9 mouse cellular contexts compared by ENCODE assay signal in the genomic region with DNA sequence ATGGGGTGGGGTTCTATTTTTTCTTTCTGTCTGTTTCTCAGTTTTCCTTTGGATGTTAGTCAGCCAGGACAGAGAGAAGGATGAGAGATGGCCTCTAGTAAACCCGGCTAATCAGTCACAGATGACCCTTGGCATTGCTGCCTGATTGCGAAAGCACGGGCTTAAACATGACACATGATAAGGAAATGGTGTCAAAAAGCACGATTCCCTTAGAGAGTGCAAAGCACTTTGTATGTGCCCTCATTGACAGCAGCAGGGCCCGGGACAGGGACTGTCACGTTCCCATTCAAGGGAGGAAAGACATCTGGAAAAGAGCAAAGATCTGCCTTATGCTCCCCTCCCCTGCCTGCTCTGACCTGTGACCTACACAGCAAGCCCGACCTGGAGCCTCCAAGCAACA.
DNase-seq lines count a peak whose midpoint lies in the region; ATAC-seq and TF ChIP-seq lines count a peak whose summit lies in the region.
"Had no signal": no experiment of that assay in that cellular context is flagged by ENCODE, and none has a peak within 500 bp of the region (broad histone marks: within the 10 kb centered on the region; RNA-seq: fewer than 3 reads in every experiment).

No protein-coding gene starts in this region.

- H3K4me2 ChIP-seq in liver, postnatal 0 days (ENCODE audit: low read depth, low read length): no peak overlapping the region; the same call in 1 of the 2 replicates
- H3K4me2 ChIP-seq: neural tube, embryonic 13.5 days had no signal

- peak; percentile 92 for ATAC-seq in liver, postnatal 0 days
- no peak for ATAC-seq in inflammation-experienced regulatory T-cells, adult 6 months

- H3K9ac ChIP-seq in liver, postnatal 0 days (replicated peaks): 0 out of 2 replicates have a peak overlapping the region, but pooled peaks have one; percentile 11
- H3K9ac ChIP-seq: neural tube, embryonic 13.5 days had no signal

- intact Hi-C loops in heart, postnatal 25 days (cut with DNase I): loop anchor here (5.0 kb wide), 1 partner anchor 45 kb away; no protein-coding TSS in a partner anchor

- TF ChIP-seq CTCF in liver, postnatal 0 days (IDR thresholded peaks at IDR 0.05; ENCODE audit: low read depth): no peak

- TF ChIP-seq EP300 in liver, postnatal 0 days (IDR thresholded peaks at IDR 0.05; ENCODE audit: low read depth): peak; percentile 77

- H3K27ac ChIP-seq in liver, postnatal 0 days (ENCODE audit: low read depth): peak overlapping the region; percentile 88
- H3K27ac ChIP-seq: neural tube, embryonic 13.5 days had no signal

- H3K9me3 ChIP-seq in liver, postnatal 0 days (ENCODE audit: low read length): 0 out of 2 replicates have a peak, but pooled peaks cover under 1% of the 10 kb centered on the region

- no peaks in the 10 kb centered on the region for H3K27me3 ChIP-seq in liver, postnatal 0 days (ENCODE audit: insufficient read depth, low read length)
- H3K27me3 ChIP-seq: neural tube, embryonic 13.5 days had no signal

- no peak overlapping the region for H3K4me3 ChIP-seq in liver, postnatal 0 days (ENCODE audit: low read depth, low read length)
- H3K4me3 ChIP-seq: neural tube, embryonic 13.5 days had no signal

- peaks cover 12% of the 10 kb centered on the region for H3K4me1 ChIP-seq in liver, postnatal 0 days (ENCODE audit: insufficient read depth)
- H3K4me1 ChIP-seq: neural tube, embryonic 13.5 days had no signal

- 30% methylated on average over 7 of the region's 7 CpGs for WGBS in liver, postnatal 0 days (ENCODE audit: insufficient replicate concordance)

- no peaks in the 10 kb centered on the region for H3K36me3 ChIP-seq in liver, postnatal 0 days (replicated peaks; ENCODE audit: insufficient read depth, low read length)
- H3K36me3 ChIP-seq: neural tube, embryonic 13.5 days had no signal

- DNase-seq in gastrocnemius, adult 18-20 months (ENCODE audit: low spot score): peak; percentile 82
- no peak for DNase-seq in gastrocnemius, postnatal 4 days (ENCODE audit: low spot score in 2 of 2)
- peak; percentile 60 for DNase-seq in adrenal gland, postnatal 25 days
- peak; percentile 29 for DNase-seq in heart, postnatal 25 days (ENCODE audit: low spot score)
- peak; percentile 77 for DNase-seq in liver, postnatal 0 days
- DNase-seq in spleen, postnatal 14 days (ENCODE audit: low spot score in 2 of 2): no peak
- no peak for DNase-seq in left cerebral cortex, adult 9 months (ENCODE audit: low spot score in 2 of 2)

Comparison
In these comparisons a context has a peak if more than half of its experiments do, and no peak if none do; other contexts are left out.
1. DNase-seq: peak in gastrocnemius, adult 18-20 months (single experiment), adrenal gland, postnatal 25 days (single experiment), heart, postnatal 25 days (single experiment) and liver, postnatal 0 days (single experiment); none in gastrocnemius, postnatal 4 days (0 of 2), spleen, postnatal 14 days (0 of 2) and left cerebral cortex, adult 9 months (0 of 2).